Comparison of ENCODE assay signal across 8 mouse cellular contexts in the genomic region with DNA sequence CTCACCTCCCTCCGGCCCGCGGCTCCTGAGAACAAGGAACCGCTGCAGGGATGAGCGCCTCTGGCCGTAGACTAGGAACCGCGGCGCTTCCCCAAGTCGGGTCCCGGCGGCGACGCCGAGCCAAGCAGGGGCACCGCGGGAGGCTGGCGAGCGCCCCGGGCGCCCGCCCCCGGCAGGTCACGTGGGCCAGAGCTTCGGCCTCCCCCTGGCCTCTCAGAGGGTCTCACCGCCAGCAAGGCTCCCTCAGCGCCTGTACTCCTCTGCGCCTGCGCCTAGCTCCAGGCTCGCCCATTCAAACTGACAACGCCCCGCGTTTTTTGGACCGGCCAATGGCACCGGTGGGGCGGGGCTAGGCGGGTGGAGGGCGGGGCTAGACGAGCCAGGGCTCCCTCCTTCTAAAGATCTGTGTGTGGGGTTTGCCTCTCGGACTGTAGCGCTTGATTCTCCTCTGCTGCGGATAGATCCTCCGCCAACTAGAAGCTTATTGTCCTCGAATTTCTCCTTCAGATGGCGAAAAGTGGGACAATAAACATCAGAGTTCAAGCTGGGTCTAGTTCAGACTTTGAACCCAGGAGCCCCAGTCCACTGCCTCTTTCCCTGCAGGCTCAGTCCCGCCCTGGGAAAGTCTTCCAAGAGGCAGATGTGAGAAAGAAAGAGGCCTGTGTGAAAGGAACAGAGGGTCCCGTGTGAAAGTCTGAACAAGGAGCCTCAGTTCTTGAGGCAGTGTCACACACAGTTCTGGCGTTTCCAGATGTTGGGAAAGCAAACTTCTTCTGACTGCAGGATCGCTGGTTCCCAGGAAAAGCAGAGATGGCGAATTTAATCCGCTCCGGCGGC. TPM values are rescaled to one million over a fixed set of nuclear protein-coding genes. Genes with fewer than 3 reads are reported as not detected.
DNase-seq lines count a peak whose midpoint lies in the region; ATAC-seq lines count a peak whose summit lies in the region.

A gene (minus strand): TSS at position 274 of the 837 bp plus-strand sequence.

- ATAC-seq in CD4-positive, CD25-positive, alpha-beta regulatory T cell, adult 4 months: peak; percentile 92
- ATAC-seq in heart, embryonic 16.5 days (replicated peaks; ENCODE audit: extremely low read depth, insufficient read depth, low FRiP score): peak; percentile 98
- ATAC-seq in liver, embryonic 15.5 days (ENCODE audit: insufficient read depth): peak; percentile 97
- ATAC-seq in neural tube, embryonic 12.5 days (ENCODE audit: low FRiP score, low read depth): peak; percentile 98

- peak within 1 kb of the TSS; percentile 86 for H3K4me2 ChIP-seq in heart, embryonic 16.5 days (ENCODE audit: low read depth, low read length)
- H3K4me2 ChIP-seq in liver, embryonic 15.5 days: peak within 1 kb of the TSS; percentile 80
- H3K4me2 ChIP-seq in neural tube, embryonic 12.5 days (replicated peaks): peak within 1 kb of the TSS; percentile 67

- H3K4me1 ChIP-seq in forebrain, embryonic 10.5 days: peaks cover 28% of the 10 kb centered on the region
- peaks cover 17% of the 10 kb centered on the region; the same call in 1 of the 2 replicates for H3K4me1 ChIP-seq in heart, embryonic 16.5 days (ENCODE audit: control insufficient read depth, insufficient read depth, low read length)
- H3K4me1 ChIP-seq in liver, embryonic 15.5 days (replicated peaks): peaks cover 43% of the 10 kb centered on the region
- peaks cover 22% of the 10 kb centered on the region for H3K4me1 ChIP-seq in neural tube, embryonic 12.5 days

- H3K27me3 ChIP-seq in forebrain, embryonic 10.5 days (ENCODE audit: poor library complexity, severe bottlenecking): no peaks in the 10 kb centered on the region
- no peaks in the 10 kb centered on the region for H3K27me3 ChIP-seq in heart, embryonic 16.5 days (ENCODE audit: control insufficient read depth, insufficient read depth, low read length)
- H3K27me3 ChIP-seq in liver, embryonic 15.5 days: peaks cover 5% of the 10 kb centered on the region
- no peaks in the 10 kb centered on the region for H3K27me3 ChIP-seq in neural tube, embryonic 12.5 days (replicated peaks)

- 0 out of 2 replicates have a peak, but pooled peaks cover 4% of the 10 kb centered on the region for H3K9me3 ChIP-seq in forebrain, embryonic 10.5 days
- no peaks in the 10 kb centered on the region for H3K9me3 ChIP-seq in heart, embryonic 16.5 days (replicated peaks; ENCODE audit: control insufficient read depth, low read length)
- no peaks in the 10 kb centered on the region; the same call in 1 of the 2 replicates for H3K9me3 ChIP-seq in liver, embryonic 15.5 days (replicated peaks)
- H3K9me3 ChIP-seq in neural tube, embryonic 12.5 days: 0 out of 2 replicates have a peak, but pooled peaks cover 7% of the 10 kb centered on the region

- 2% methylated on average over 53 of the region's 53 CpGs for WGBS in forebrain, embryonic 10.5 days
- 4% methylated on average over 53 of the region's 53 CpGs for whole genome bisulfite sequencing in heart, embryonic 16.5 days
- 6% methylated on average over 53 of the region's 53 CpGs for WGBS in liver, embryonic 15.5 days (ENCODE audit: insufficient replicate concordance)
- 3% methylated on average over 53 of the region's 53 CpGs for WGBS in neural tube, embryonic 12.5 days

- H3K36me3 ChIP-seq in forebrain, embryonic 10.5 days (replicated peaks): peaks cover 9% of the 10 kb centered on the region
- H3K36me3 ChIP-seq in heart, embryonic 16.5 days (ENCODE audit: control insufficient read depth, insufficient read depth): no peaks in the 10 kb centered on the region
- H3K36me3 ChIP-seq in liver, embryonic 15.5 days (replicated peaks): no peaks in the 10 kb centered on the region
- no peaks in the 10 kb centered on the region for H3K36me3 ChIP-seq in neural tube, embryonic 12.5 days

- peak within 1 kb of the TSS; percentile 92 for H3K9ac ChIP-seq in heart, embryonic 16.5 days (ENCODE audit: low read length)
- peak within 1 kb of the TSS; percentile 98 for H3K9ac ChIP-seq in liver, embryonic 15.5 days
- H3K9ac ChIP-seq in neural tube, embryonic 12.5 days: peak within 1 kb of the TSS; percentile 82

- H3K27ac ChIP-seq in forebrain, embryonic 10.5 days: peak within 1 kb of the TSS; percentile 99
- peak within 1 kb of the TSS; percentile 86 for H3K27ac ChIP-seq in heart, embryonic 16.5 days (ENCODE audit: low read length)
- H3K27ac ChIP-seq in liver, embryonic 15.5 days (replicated peaks): peak within 1 kb of the TSS; percentile 91
- H3K27ac ChIP-seq in neural tube, embryonic 12.5 days: peak within 1 kb of the TSS; percentile 82

- H3K4me3 ChIP-seq in forebrain, embryonic 10.5 days: peak within 1 kb of the TSS; percentile 89
- H3K4me3 ChIP-seq in heart, embryonic 16.5 days (ENCODE audit: low read length): peak within 1 kb of the TSS; percentile 83
- H3K4me3 ChIP-seq in liver, embryonic 15.5 days (replicated peaks): peak within 1 kb of the TSS; percentile 96
- peak within 1 kb of the TSS; percentile 81 for H3K4me3 ChIP-seq in neural tube, embryonic 12.5 days

- DNase-seq in c-Kit-negative CD71-positive TER-119-positive erythroid progenitor cells, embryonic 14.5 days (ENCODE audit: low read depth, low spot score): peak; percentile 93
- peak; percentile 99 for DNase-seq in forebrain, embryonic 10.5 days (ENCODE audit: extremely low spot score, low spot score)
- DNase-seq in kidney, postnatal 36 days: peak; percentile 95 to 98
- DNase-seq in telencephalon, adult 2 months (ENCODE audit: low read depth, low spot score): peak; percentile 81

RNA-seq across cellular contexts. Expression of the gene that starts here (rescaled TPM):
- 1 to 10 TPM in 1 of 2 experiments, under 1 TPM in 1; 0.82 to 2.1 TPM for polyA plus RNA-seq in CD4-positive, CD25-positive, alpha-beta regulatory T cell, adult 4 months (2017; shearing (Covaris generic))
- polyA plus RNA-seq in forebrain, embryonic 10.5 days (2016; fragmentation: Nextera tagmentation; extraction: Ambion mirVana): 103 and 104 TPM in 2 replicates
- polyA plus RNA-seq in heart, embryonic 16.5 days (2015; fragmentation: Nextera tagmentation; extraction: Ambion mirVana): 28.9 and 31.5 TPM in 2 replicates
- 44.1 and 45.7 TPM in 2 replicates for polyA plus RNA-seq in liver, embryonic 15.5 days (2015; fragmentation: Nextera tagmentation; extraction: Ambion mirVana)
- 83.7 and 83.9 TPM in 2 replicates for polyA plus RNA-seq in neural tube, embryonic 12.5 days (2016; fragmentation: Nextera tagmentation; extraction: Ambion mirVana)

Comparison
In these comparisons a context has a peak if more than half of its experiments do, and no peak if none do; other contexts are left out.
1. Peak in every context shown above with its lines: DNase-seq, ATAC-seq, H3K4me3 ChIP-seq and H3K27ac ChIP-seq.